Mouse (Mus musculus) hindbrain, embryonic 13.5 days (tissue): Measurements from ENCODE around the gene Scn8a. TPM values are rescaled to one million over a fixed set of nuclear protein-coding genes. Genes with fewer than 3 reads are reported as not detected.

ENCODE experiments used
- ATAC-seq: fragments of 200-750 bp; cut with Nextera tagmentation; 2 replicates; pipeline ENCODE4 v1.8.0; 2017; ENCODE audit warnings: moderate TSS enrichment; ENCODE audit not compliant: low FRiP score
- H3K27ac ChIP-seq: fragments of 300-500 bp; sonication (generic); 2 replicates; pipeline ENCODE4 v1.5.1; 2015; ENCODE audit warnings: inconsistent platforms, mild to moderate bottlenecking, moderate library complexity
- H3K27me3 ChIP-seq: fragments of 300-500 bp; sonication (generic); 2 replicates; pipeline ENCODE4 v1.6.1; 2015; ENCODE audit warnings: mild to moderate bottlenecking, inconsistent platforms
- H3K36me3 ChIP-seq: fragments of 300-500 bp; sonication (generic); 2 replicates; pipeline ENCODE4 v1.6.1; 2015; ENCODE audit warnings: mild to moderate bottlenecking, inconsistent platforms
- H3K4me1 ChIP-seq: fragments of 300-500 bp; sonication (generic); replicated peaks from 2 replicates; pipeline ENCODE4 v1.6.1; 2015; ENCODE audit warnings: inconsistent platforms
- H3K4me2 ChIP-seq: fragments of 300-500 bp; sonication (generic); 2 replicates; pipeline ENCODE4 v1.6.1; 2015; ENCODE audit warnings: inconsistent platforms, mild to moderate bottlenecking, moderate library complexity
- H3K4me3 ChIP-seq: fragments of 300-500 bp; sonication (generic); 2 replicates; pipeline ENCODE4 v1.5.1; 2015; ENCODE audit warnings: mild to moderate bottlenecking, inconsistent platforms
- H3K9ac ChIP-seq: fragments of 300-500 bp; sonication (generic); 2 replicates; pipeline ENCODE4 v1.6.1; 2015; ENCODE audit warnings: mild to moderate bottlenecking, inconsistent platforms
- H3K9me3 ChIP-seq: fragments of 300-500 bp; sonication (generic); 2 replicates; pipeline ENCODE4 v1.6.1; 2016; ENCODE audit warnings: inconsistent platforms
- WGBS: fragments of 180-500 bp; shearing (Covaris S2); methylation state at CpG from one replicate; pipeline ENCODE4 v1.1.7; 2015; 5-methylcytosine and 5-hydroxymethylcytosine counted together
- polyA plus RNA-seq: library from polyadenylated mRNA; unstranded; fragments of >200 nt; fragmentation: Nextera tagmentation; extraction: Ambion mirVana; gene quantifications from 2 replicates; pipeline ENCODE4 v1.2.1, GENCODE M21; 2015

Gene Scn8a
- polyA plus RNA-seq, 1 experiment from 2014 or later = 18.8 TPM

DNA sequence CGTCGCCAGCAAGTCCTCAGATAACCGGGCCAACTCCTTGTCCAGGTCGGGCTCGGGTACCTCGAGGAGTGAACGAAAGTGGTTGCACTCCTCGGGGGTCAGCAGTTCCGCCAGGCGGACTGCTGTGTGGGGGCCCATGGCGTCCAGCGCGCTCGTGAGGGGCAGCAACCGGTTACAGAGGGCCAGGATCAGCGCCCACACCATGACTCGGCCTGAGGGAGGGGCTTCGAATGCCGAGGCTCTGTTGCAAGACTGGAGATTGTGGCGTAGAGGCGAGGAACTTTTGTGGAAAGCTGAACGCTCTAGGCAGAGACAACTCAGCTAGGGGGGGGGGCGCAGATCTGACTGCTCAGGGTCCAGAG, 177.5 kb downstream of the Scn8a start, which contains the start of gene Gm47841:
TSS of gene Gm47841 (minus strand) at position 204 of the 362 bp plus-strand sequence.
- Histone ChIP-seq H3K4me2 (peak within 1 kb of the TSS; percentile 98), H3K9me3 (no peaks in the 10 kb centered on the region), H3K27me3 (peaks cover 92% of the 10 kb centered on the region), H3K9ac (peak within 1 kb of the TSS; percentile 77), H3K36me3 (no peaks in the 10 kb centered on the region; the same call in 1 of the 2 replicates), H3K27ac (no peak within 1 kb of the TSS), H3K4me1 (peaks cover 27% of the 10 kb centered on the region), H3K4me3 (peak within 1 kb of the TSS; percentile 53)
- under 1% methylated on average over 23 of the region's 23 CpGs for WGBS
- ATAC-seq = peak; percentile 18; the same call in 1 of the 2 replicates

DNA sequence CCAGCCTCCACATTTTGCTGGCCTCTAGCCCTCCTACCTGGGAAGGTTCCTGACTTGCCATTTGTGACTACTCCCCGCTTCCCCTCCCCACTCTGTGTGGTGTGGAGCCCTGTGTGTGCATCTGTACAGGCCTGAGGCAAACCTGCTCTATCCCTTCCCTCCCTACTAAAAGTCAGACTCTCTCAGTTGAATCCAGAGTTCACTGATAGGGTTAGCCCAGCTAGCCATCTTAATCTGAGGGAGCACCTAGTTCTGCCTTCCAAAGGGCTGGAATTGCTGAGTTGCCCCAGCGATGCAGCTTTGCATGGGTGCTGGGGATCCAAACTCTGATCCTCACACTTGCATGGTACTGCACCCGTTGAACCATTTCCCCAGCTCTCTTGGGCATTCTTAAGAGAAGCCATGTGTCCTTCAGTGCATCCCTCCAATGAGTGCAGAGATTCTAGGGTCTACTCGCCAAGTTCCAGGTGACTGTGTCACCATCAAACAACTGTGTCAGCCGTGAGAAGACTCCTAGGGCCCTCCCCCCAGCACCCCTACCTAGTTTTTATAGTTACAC, 178.8 kb downstream of the Scn8a start:
- Histone ChIP-seq H3K36me3 (peaks cover 4% of the 10 kb centered on the region; the same call in 1 of the 2 replicates), H3K4me2 (no peak overlapping the region), H3K9ac (no peak overlapping the region), H3K27ac (no peak overlapping the region), H3K27me3 (peaks cover 97% of the 10 kb centered on the region), H3K4me3 (no peak overlapping the region), H3K4me1 (peaks cover 39% of the 10 kb centered on the region), H3K9me3 (no peaks in the 10 kb centered on the region)
- ATAC-seq = no peak
- WGBS = 50% methylated on average over 5 of the region's 5 CpGs

- H3K9ac ChIP-seq = no peak overlapping the region
- H3K4me3 ChIP-seq = no peak overlapping the region
- no peaks in the 10 kb centered on the region for H3K9me3 ChIP-seq
- no peak for ATAC-seq
- WGBS = 15% methylated on average over 10 of the region's 10 CpGs
- H3K4me2 ChIP-seq = no peak overlapping the region
- H3K27ac ChIP-seq = no peak overlapping the region
- peaks cover 4% of the 10 kb centered on the region; the same call in 1 of the 2 replicates for H3K36me3 ChIP-seq
- peaks cover 89% of the 10 kb centered on the region for H3K27me3 ChIP-seq
- peaks cover 36% of the 10 kb centered on the region for H3K4me1 ChIP-seq
Observed at GRCm38 (mm10) chr15:101051869-101052268, 182.2 kb downstream of the Scn8a start.

DNA sequence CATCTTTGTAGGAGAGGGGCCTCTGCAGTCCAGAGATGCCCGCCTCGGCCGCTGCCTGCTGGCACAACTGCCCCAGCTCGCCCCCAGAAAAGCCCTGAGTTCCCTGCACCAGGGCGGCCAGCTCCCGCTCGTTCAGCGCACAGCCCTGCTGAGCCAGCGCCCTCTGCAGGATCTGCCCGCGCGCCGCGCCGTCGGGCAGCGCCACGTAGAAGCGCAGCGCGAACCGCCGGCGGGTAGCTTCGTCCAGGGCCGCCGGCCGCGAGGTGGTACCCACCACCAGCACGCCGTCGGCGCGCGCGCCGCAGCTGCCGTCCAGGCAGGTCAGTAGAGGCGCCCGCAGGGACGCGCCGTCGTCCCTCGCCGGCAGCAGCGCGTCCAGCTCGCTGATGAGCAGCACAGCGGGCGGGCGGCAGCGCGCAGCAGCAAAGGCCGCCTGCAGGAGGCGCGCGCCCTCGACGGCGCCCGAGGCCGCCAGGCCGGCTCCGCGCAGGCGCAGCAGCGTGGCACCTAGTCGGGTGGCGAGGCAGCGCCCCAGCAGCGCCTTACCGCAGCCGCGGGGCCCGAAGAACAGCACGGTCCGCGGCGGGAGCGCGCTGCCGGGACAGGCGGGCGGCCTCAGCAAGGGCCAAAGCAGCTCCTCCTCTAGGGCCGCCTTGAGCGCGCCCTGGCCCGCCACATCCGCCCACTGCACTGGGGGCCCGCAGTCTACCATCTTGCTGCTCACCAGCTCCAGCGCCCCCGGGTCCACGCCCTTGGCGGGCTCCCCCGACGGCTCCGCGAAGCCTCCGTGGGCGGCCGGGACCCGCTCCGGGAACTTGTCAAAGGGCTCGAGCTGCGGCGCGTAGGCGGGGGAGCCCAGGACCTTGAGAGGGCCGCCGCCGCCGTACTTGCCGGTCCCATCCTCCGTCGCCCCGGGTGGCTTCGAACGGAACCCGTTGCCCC, 183.2 kb downstream of the Scn8a start:
- Histone ChIP-seq H3K4me3 (peak overlapping the region; percentile 45), H3K4me1 (peaks cover 29% of the 10 kb centered on the region), H3K27ac (no peak overlapping the region), H3K36me3 (peaks cover 4% of the 10 kb centered on the region; the same call in 1 of the 2 replicates), H3K27me3 (peaks cover 80% of the 10 kb centered on the region), H3K4me2 (peak overlapping the region; percentile 62), H3K9ac (peak overlapping the region; percentile 68), H3K9me3 (no peaks in the 10 kb centered on the region)
- WGBS = 10% methylated on average over 119 of the region's 120 CpGs
- ATAC-seq = no peak

DNA sequence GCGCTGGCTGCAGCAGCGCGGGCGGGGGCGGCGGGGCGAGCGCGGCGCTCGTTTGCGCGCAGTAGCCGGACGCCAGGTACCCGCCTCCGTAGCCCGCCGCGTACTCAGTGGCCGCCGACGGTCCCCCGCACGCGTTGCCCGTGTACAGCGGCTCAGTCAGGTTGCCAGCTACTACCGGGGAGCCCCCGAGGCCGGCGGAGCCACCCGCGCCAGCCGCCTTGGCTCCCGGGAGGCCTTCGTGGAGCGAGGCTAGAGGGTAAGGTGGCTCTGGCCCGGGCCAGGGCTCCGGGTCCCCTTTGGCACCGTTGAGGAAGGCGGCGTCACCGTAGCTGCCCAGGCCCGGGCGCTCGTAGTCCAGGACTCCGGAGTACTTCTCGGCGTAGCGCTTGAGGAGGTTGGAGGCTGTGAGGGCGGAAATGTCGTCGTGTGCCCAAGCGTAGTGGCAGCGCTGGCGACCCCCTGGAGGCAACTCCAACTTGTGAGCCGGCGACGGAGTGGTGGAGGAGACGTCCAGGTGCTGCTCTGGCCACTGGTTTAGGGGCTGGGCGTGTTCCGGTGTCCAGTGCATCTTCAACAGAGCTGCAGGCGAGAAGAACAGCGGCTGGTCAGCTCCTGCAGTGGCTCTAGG, 184.3 kb downstream of the Scn8a start:
- 7% methylated on average over 64 of the region's 65 CpGs for WGBS
- no peak overlapping the region for H3K27ac ChIP-seq
- H3K9me3 ChIP-seq = no peaks in the 10 kb centered on the region
- ATAC-seq = no peak
- peak overlapping the region; percentile 62 for H3K4me2 ChIP-seq
- H3K4me3 ChIP-seq = peak overlapping the region; percentile 45
- peaks cover 29% of the 10 kb centered on the region for H3K4me1 ChIP-seq
- H3K9ac ChIP-seq = peak overlapping the region; percentile 68
- peaks cover 68% of the 10 kb centered on the region for H3K27me3 ChIP-seq
- peaks cover 4% of the 10 kb centered on the region; the same call in 1 of the 2 replicates for H3K36me3 ChIP-seq

DNA sequence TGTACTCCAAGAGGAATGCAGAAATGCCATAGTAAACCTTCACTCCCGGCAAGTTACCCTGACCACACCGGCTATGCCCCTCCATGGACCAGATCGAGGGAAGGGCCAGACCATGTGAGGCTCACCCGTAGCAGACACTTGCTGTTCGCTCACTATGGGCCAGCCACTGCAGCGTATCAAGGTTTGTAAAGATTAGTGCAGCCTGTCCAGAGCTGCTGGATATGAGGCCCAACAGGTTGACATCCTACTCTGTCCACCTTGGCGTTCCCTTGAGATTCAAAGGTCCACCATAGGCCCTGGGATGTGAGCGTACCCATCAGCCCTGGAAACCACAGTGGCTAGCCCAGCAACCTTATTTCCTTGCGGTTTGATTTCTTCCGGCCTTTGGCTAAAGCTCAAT, 184.9 kb downstream of the Scn8a start:
- peaks cover 32% of the 10 kb centered on the region for H3K4me1 ChIP-seq
- H3K9ac ChIP-seq = no peak overlapping the region
- H3K4me2 ChIP-seq = peak overlapping the region; percentile 62; the same call in 1 of the 2 replicates
- WGBS = 70% methylated on average over 10 of the region's 10 CpGs
- peaks cover 63% of the 10 kb centered on the region for H3K27me3 ChIP-seq
- no peak overlapping the region for H3K27ac ChIP-seq
- H3K4me3 ChIP-seq = peak overlapping the region; percentile 45; the same call in 1 of the 2 replicates
- no peak for ATAC-seq
- H3K36me3 ChIP-seq = peaks cover 4% of the 10 kb centered on the region; the same call in 1 of the 2 replicates
- no peaks in the 10 kb centered on the region for H3K9me3 ChIP-seq

DNA sequence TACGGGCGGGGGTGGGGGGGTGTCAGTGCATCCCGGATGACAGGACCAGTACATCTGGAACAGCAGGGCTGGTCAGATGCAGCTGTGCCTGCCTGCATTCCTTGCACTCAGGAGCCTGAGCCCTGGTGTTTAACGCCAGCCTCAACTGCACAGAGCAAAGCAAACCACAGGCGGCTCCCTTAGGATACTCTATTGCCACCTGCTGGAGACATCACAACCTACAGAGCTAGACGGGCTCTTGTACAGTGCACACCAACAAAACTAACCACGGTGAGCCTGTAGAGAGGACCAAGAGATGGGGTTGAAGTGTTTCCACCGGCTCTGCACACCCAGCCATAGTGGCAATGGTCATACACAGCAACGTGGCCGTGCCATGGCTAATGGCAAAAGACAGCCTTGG, 186.6 kb downstream of the Scn8a start:
- 43% methylated on average over 10 of the region's 10 CpGs for WGBS

GRCm38 (mm10) chr15:101059570-101060279, 190.1 kb downstream of the Scn8a start:
- H3K4me3 ChIP-seq = no peak overlapping the region
- no peaks in the 10 kb centered on the region for H3K36me3 ChIP-seq
- peaks cover 11% of the 10 kb centered on the region for H3K27me3 ChIP-seq
- WGBS = 19% methylated on average over 9 of the region's 9 CpGs
- H3K4me1 ChIP-seq = peaks cover 28% of the 10 kb centered on the region
- no peak overlapping the region for H3K4me2 ChIP-seq
- no peaks in the 10 kb centered on the region for H3K9me3 ChIP-seq
- ATAC-seq = peak; percentile 32; the same call in 1 of the 2 replicates
- peak overlapping the region; percentile 14; the same call in 1 of the 2 replicates for H3K27ac ChIP-seq
- H3K9ac ChIP-seq = no peak overlapping the region

More for the DNA sequence above, 186.6 kb downstream of the Scn8a start:
- peaks cover 41% of the 10 kb centered on the region for H3K4me1 ChIP-seq
- ATAC-seq = peak; percentile 70
- peaks cover 46% of the 10 kb centered on the region for H3K27me3 ChIP-seq
- peaks cover 4% of the 10 kb centered on the region; the same call in 1 of the 2 replicates for H3K36me3 ChIP-seq
- H3K27ac ChIP-seq = no peak overlapping the region
- H3K4me3 ChIP-seq = no peak overlapping the region
- no peak overlapping the region for H3K9ac ChIP-seq
- no peaks in the 10 kb centered on the region for H3K9me3 ChIP-seq
- H3K4me2 ChIP-seq = no peak overlapping the region

DNA sequence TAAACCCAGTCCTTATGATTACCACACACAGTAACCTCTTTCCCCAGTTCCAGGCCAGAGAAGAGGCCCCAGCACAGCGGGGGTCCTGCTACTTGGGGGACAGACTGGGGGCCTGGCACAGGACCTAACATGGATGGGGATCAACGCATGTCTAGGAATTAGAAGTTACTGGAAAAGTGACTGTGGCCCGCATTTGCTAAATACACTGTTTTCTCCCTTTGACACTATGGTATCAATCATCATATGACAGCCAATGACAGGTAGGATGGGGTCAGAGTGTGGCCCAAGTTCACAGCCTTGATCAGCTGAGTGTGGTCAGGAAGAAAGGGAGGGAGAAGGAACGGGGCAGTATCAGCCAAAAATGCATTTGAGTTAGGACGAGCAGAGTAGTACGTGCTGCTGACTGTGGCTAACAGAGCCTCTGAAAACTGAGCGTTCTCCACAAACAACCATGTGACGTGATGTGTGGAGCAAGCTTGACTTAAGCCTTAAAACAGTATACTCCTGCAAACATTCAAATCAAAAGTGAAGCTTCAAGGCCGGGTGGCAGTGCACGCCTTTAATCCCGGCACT, 190.7 kb downstream of the Scn8a start:
- no peak overlapping the region for H3K9ac ChIP-seq
- WGBS = 34% methylated on average over 11 of the region's 11 CpGs
- H3K9me3 ChIP-seq = no peaks in the 10 kb centered on the region
- H3K27ac ChIP-seq = peak overlapping the region; percentile 14; the same call in 1 of the 2 replicates
- peaks cover 5% of the 10 kb centered on the region for H3K27me3 ChIP-seq
- H3K36me3 ChIP-seq = no peaks in the 10 kb centered on the region
- no peak for ATAC-seq
- no peak overlapping the region for H3K4me3 ChIP-seq
- H3K4me2 ChIP-seq = no peak overlapping the region
- peaks cover 34% of the 10 kb centered on the region for H3K4me1 ChIP-seq

DNA sequence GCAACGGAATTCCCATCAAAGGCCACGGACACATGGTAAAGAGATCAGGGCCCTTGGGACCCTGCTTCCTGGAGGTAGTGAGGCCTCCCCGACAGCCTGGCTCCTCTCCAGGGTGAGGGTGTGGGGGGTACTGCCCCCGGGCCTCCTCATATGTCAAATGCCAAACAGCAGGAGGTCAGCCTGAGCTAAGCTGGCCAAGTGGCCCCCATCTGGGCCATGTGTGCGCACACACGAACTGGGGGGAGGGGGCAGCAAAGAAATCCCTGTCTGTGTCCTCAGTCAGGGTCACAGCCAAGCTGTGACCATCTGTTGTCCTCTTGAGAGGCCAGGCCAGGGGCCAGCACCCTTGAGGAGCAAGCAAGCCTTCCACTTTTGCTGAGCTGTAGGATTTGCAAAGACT, 195.4 kb downstream of the Scn8a start:
- Histone ChIP-seq H3K9ac (no peak overlapping the region), H3K36me3 (no peaks in the 10 kb centered on the region), H3K27me3 (no peaks in the 10 kb centered on the region), H3K4me2 (no peak overlapping the region), H3K4me3 (no peak overlapping the region), H3K27ac (no peak overlapping the region; the same call in 1 of the 2 replicates), H3K4me1 (peaks cover 74% of the 10 kb centered on the region), H3K9me3 (no peaks in the 10 kb centered on the region)
- ATAC-seq = no peak
- 11% methylated on average over 6 of the region's 6 CpGs for WGBS

- H3K27me3 ChIP-seq = no peaks in the 10 kb centered on the region
- ATAC-seq = peak; percentile 38; the same call in 1 of the 2 replicates
- H3K36me3 ChIP-seq = no peaks in the 10 kb centered on the region
- H3K4me1 ChIP-seq = peaks cover 83% of the 10 kb centered on the region
- 3% methylated on average over 6 of the region's 6 CpGs for WGBS
- peak overlapping the region; percentile 78 for H3K27ac ChIP-seq
- no peak overlapping the region for H3K4me2 ChIP-seq
- H3K4me3 ChIP-seq = no peak overlapping the region
- peak overlapping the region; percentile 43 for H3K9ac ChIP-seq
- no peaks in the 10 kb centered on the region for H3K9me3 ChIP-seq
Observed at GRCm38 (mm10) chr15:101066364-101066847, 196.7 kb downstream of the Scn8a start.
